Mouse (Mus musculus) heart, postnatal 4 days (tissue): ENCODE results near the gene Kcnh6. TPM values are rescaled to one million over a fixed set of nuclear protein-coding genes. Genes with fewer than 3 reads are reported as not detected.
"Not testable (repeated sequence)": the region's sequence is repeated elsewhere in the genome, so short reads cannot be mapped to it uniquely, and the experiment has no call there.

Experiments used
- DNase-seq: peaks from one replicate; pipeline ENCODE4 v3.0.0; 2021
- total RNA-seq, 2 experiments: library from RNA; stranded (reverse); gene quantifications; 2 replicates each; pipeline ENCODE4 v1.2.3; 2021

Gene Kcnh6
- total RNA-seq, 2 experiments from 2014 or later: 0.19 to 0.45 TPM

- no peak for DNase-seq
Measured at GRCm38 (mm10) chr11:106016440-106016839, 8.5 kb downstream of the Kcnh6 start.

DNA sequence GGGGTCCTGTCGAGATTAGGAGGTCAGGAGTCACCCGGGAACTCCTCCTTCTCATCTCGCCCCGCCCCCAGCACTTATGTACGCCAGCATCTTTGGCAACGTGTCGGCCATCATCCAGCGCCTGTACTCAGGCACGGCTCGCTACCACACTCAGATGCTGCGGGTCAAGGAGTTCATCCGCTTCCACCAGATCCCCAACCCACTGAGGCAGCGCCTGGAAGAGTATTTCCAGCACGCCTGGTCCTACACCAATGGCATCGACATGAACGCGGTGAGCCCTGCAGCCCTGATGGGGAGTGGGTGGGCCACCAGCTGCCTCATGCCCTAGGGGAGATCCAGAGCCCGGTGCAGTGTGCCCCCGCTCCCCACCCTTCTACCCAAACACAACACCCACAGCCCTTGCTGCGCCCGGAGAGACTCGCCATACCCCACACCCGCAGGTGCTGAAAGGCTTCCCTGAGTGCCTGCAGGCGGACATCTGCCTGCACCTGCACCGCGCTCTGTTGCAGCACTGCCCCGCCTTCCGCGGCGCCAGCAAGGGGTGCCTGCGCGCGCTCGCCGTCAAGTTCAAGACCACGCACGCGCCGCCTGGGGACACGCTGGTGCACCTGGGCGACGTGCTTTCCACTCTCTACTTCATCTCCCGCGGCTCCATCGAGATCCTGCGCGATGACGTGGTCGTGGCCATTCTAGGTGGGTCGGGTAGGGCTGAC lies 12.3 kb downstream of the Kcnh6 start:
- DNase-seq: no peak

DNA sequence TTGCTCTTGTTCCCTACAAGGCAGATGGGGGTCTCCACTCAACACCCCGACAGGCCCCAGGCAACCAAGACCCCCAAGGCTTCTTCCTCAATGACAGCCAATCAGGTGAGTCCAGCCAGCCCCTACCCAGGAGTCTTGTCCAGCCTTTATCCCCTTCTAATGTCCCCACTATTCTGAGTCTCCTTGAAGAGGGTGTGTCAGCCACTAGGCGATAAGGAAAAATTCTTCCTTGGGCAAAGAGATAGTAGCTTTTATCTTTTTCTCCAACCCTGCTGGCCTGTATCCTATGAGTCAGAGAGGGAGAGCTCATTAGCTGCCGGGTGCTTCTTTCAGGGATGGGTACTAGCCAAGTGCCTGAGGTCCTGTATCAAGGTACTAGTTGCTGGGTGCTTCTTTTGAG lies 17.9 kb downstream of the Kcnh6 start:
- no peak for DNase-seq

GRCm38 (mm10) chr11:106026465-106027151 lies 18.7 kb downstream of the Kcnh6 start:
- peak; percentile 77 for DNase-seq

DNA sequence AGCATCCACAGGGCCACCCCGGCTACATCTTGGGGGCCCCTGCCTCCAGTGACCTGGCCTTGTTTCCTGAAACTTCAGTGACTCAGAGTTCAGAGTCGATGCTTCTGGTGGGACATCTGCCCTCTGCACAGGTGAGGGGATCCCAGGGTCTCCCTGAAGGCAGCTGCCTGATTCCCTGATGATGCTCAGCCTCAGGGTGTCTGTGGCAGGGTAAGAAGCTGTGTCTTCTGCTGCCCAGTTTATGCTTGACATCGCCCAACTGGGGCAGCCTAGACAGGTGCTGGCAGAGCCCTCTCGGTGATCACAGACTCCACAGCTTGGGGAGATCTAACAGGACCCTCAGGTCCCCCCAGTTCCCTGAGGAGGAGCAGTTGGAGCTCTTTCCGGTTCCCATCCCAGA lies 19.7 kb downstream of the Kcnh6 start:
- DNase-seq: no peak

GRCm38 (mm10) chr11:106032074-106032473 lies 24.1 kb downstream of the Kcnh6 start:
- not testable (repeated sequence) for DNase-seq

DNA sequence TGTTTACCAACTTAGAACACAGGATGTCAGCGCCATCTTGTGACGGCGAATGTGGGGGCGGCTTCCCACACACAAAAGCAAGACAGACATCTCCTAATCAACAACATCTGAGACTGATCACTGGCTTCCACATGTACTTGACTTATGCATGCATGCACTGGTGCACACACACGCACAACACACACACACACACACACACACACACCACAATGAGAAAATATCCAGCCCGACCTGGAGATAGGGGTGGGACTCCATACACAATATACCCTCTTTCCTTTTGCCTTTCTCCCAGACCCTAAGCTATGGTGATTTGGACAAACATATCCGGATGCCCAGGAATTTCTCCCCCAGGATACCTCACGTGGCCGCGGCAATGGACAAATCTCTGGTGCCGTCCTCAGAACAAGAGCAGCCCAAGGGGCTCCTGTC lies 25.6 kb downstream of the Kcnh6 start:
- DNase-seq: no peak

DNA sequence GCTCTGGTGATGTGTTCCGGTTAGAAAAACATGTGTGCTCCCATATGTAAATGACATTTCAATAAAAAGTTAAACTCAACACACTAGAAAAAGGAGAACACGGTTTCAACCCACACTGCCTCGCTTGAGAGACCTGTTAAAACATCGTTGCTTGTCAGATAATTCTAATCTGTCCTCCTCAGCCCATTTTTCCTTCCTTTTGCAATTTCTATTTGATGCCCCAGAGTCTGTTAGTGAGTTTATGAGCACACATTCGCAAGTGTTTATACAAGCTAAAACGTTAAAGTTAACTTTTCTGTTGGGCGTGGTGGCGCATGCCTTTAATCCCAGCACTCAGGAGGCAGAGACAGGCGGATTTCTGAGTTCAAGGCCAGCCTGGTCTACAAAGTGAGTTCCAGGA lies 27.1 kb downstream of the Kcnh6 start:
- DNase-seq: no peak

GRCm38 (mm10) chr11:106036548-106037417 lies 28.9 kb downstream of the Kcnh6 start, which contains the start of gene Dcaf7:
Dcaf7 (plus strand) TSS chr11:106036872.
- DNase-seq: peak; percentile 97

- DNase-seq: peak; percentile 47
Measured at GRCm38 (mm10) chr11:106037418-106037751, 29.5 kb downstream of the Kcnh6 start.

- no peak for DNase-seq
Measured at GRCm38 (mm10) chr11:106044349-106044748, 36.4 kb downstream of the Kcnh6 start.

- no peak for DNase-seq
Measured at GRCm38 (mm10) chr11:106045256-106045655, 37.3 kb downstream of the Kcnh6 start.

DNA sequence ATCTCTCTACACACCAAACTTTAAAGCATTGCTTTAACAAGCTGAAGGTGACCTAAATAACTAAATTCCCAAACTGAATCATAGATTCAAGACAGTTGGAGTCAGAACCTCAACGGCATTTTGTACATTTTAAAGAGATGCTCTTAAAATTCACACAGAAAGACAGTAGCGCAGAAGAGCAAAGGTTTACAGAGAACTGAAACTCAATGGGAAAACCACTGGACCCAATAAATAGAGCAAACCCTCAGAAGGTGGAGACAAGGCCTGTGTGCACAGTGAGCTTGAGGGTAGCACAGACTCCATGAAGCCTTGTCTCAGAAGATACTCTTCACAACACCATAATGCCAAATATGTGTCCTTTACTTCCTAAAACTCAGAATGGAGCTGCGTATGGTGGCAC lies 37.9 kb downstream of the Kcnh6 start:
- no peak for DNase-seq

GRCm38 (mm10) chr11:106046584-106046983 lies 38.7 kb downstream of the Kcnh6 start:
- no peak for DNase-seq

- DNase-seq: no peak
Measured at GRCm38 (mm10) chr11:106053921-106054320, 46.0 kb downstream of the Kcnh6 start.

DNA sequence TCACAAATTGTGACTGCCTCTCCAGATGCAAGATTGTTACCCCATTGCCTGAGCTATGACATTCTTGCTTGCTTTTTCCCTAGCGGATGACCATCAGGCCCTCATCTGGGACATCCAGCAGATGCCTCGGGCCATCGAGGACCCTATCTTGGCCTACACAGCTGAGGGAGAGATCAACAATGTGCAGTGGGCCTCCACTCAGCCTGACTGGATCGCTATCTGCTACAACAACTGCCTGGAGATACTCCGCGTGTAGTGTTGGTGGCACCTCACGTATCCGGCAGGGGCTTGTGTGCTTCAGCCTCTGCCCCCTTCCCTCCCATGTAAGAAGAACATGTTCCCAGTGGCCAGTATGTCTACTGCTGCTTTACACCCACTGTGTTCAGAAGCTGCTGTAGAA lies 46.7 kb downstream of the Kcnh6 start:
- DNase-seq: no peak

DNA sequence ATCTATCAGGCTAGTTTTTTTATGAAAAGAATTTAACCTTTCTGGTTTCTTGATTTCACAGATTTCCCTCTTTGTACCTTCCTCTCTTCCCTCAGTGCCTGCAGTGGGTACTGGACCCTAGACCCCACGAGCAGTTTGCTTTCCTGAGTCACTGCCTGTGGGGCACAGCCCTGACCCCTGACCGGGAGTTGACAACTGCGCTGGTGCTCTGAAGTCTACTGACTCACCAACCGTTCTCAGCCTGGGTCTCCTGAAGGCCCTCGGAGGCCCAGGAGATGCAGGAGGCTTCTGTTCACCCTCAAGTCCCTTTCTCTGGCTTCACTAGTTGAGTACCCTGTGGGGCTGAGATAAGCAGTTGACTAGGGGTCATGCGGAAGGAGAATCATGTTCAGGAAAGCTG lies 47.4 kb downstream of the Kcnh6 start:
- no peak for DNase-seq

DNA sequence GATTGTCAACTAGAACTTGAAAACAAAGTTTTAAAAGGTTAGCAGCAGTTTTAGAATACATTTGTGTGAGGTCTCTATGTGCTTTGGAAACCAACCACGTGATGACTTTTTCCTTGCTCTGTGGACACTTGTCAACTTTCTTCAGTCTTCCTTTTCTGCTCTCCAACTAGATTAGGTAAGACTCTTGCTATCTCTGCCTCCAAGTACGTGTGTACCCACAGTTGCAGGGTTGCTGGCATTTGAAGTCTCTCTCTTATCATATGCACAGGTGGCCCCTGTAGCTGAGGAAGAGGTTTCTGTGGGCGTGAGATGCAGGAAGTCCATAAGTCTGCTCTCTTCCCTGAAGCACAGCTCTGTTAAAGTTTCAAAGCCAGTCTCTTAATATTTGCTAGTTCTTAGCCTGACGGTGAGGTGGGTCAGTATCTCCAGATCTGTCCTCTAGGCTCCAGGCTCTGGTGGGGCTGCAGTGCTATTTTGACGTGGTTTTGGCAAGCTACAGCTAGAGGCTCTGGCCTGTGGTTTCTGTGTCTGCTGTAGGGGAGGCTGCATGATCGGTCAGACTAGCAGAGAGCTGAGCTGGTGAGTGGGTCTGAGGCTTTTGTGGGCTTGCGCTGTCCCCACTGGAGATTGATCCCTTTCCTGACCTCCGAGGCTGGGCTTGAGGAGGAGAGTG lies 49.0 kb downstream of the Kcnh6 start:
- no peak for DNase-seq

- DNase-seq: no peak
Measured at GRCm38 (mm10) chr11:106058020-106058419, 50.1 kb downstream of the Kcnh6 start.

DNA sequence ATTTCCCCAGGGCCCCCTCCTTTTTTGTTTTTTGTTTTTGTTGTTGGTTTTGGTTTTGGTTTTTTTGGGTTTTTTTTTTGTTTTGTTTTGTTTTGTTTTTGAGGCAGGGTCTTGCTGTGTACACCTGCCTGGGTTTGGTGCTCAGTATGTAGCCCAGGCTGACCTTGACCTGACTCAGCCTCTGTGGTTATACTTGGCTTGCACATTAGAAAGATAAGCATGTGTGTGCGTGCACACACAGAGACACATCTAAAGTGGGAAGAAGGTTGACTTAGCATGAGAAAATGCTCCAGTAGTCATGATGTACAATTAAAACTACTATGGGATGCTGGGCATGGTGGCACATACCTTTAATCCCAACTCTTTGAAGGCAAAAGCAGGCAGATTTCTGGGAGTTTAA lies 52.6 kb downstream of the Kcnh6 start:
- DNase-seq: no peak

DNA sequence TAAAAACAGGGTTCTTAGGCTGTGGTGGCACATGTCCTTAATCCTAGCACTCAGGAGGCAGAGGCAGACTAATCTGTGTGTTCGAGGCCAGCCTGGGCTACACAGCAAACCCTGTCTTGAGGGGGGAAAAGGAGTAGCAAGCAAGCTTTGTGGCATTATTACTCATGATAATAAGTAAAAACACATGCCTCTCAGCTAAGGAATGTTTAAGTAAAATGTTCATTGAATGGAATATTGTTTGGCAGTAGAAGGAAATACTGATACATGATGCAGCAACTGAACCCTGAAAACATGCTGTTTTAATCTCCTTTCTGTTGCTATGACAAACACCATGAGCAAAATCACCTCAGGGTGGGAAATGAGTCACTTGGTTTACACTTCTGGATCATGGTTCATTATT lies 53.4 kb downstream of the Kcnh6 start:
- no peak for DNase-seq

DNA sequence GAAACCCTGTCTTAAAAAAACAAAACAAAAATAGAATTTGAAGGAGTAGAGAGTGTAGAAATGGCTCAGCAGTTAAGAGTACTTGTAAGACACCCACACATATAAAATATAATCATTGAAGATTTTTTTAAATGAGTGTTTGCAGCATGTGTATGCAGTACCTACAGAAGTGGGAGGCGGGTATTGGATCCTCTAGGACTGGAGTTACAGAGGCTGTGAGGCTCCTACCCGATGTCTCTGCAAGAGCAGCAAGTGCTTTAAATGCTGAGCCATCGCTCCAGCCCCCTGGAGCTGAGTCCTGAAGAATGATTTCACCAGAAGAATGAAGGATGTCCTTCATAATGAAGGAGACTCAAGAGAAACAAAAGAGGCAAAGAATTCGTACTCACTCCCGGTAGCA lies 55.8 kb downstream of the Kcnh6 start:
- no peak for DNase-seq
